Mouse (Mus musculus): ENCODE results near the gene Lhpp.
"Not testable (repeated sequence)": the region's sequence is repeated elsewhere in the genome, so short reads cannot be mapped to it uniquely, and the experiment has no call there.

Lhpp gene

DNA sequence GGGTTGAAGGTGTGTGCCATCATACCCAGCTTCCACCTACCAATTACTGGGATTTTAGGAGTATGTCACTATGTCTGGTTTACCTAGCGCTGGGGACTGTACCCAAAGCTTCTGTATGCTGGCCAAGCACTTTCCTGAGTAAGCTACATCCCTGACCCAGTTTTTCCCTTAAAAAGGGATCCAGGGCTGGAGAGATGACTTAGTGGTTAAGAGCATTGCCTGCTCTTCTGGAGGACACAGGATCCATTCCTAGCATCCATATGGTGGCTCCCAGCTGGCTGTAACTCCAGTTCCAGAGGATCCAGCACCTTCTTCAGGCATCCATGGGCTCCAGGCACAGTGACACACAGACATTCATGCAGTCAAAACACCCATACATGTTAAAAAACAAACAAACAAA is 36.1 kb downstream of the Lhpp start:
- no peak for DNase-seq (ENCODE audit: low spot score)

GRCm38 (mm10) chr7:132654412-132654811 is 44.0 kb downstream of the Lhpp start:
- no peak for DNase-seq (ENCODE audit: low spot score)

DNA sequence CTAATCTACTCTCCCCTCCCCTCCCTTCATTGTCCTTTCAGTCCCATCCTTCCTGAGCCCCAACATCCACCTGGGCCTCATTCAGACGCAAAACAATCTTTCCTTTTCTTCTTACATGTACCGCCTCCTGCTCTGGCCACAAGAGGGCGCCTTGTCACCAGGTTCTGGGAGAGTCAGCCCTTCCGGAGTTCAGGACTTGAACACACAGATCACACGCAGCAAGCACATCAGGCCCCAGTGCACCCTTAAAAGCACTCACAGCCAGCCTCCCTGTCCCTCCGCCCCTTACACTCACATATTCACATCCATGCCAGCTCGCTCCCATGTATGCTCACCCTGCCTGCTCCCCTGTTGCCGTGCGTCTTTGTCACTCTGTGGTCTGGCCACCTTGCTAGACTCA is 45.6 kb downstream of the Lhpp start:
- peak; percentile 91 for DNase-seq (ENCODE audit: low spot score)

DNA sequence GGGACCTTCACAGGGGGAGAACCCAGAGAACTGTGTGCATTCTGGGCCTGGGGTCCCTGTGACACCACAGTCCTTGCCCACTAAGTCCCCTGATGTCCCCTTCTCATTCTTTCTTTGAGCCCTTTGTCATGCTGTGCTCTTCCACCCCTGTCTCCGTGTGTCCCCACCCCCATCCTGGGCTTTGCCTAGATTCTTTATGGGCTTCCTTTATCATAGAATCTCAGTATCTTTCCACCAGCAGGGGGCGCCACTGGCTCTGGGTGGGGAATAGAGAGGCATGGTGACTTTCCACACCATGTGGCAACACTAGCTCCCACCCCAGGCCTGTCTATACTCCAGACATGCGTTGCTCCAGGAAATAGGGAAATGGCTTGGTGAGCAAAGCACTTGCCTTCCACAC is 46.1 kb downstream of the Lhpp start:
- DNase-seq (ENCODE audit: low spot score): peak; percentile 92

DNA sequence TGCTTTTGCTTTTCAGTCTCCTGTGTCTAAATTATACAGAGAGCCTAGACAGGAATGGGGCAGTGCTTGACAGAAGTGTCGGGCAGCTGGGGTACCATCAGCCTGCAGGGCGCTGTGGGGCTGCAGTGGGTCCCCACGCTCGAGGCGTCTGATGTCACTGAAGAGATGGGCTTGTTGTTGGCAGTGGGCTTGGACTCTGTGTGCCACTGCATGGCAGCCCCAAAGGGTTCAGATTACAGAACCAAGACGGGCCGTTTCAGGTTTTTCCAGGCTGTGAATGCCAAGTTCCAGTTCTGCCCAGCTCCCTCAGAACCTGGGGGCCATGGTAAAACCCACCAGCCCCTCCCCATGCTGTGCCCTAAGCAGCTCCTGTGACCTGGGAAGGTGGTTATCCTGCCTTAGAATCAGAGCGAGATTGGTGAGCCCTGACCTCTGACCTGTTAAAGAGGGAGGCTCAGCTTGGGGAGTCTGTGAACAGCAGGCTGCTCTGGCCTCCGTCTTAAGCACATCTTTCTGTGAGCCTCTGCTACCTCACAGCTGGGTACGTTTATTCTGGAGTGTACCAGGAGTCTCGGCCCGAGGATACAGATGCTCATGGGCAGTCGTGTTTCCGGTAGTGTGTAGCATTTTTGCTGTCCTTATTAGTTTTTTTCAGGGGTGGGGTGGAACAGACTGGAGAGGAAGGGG is 47.1 kb downstream of the Lhpp start:
- DNase-seq (ENCODE audit: low spot score): no peak

GRCm38 (mm10) chr7:132658058-132658450 is 47.6 kb downstream of the Lhpp start:
- no peak for DNase-seq (ENCODE audit: low spot score)

- no peak for DNase-seq (ENCODE audit: low spot score)
Measured at GRCm38 (mm10) chr7:132658688-132659087, 48.2 kb downstream of the Lhpp start.

- DNase-seq (ENCODE audit: low spot score): no peak
Measured at GRCm38 (mm10) chr7:132659633-132660032, 49.2 kb downstream of the Lhpp start.

GRCm38 (mm10) chr7:132662831-132663230 is 52.4 kb downstream of the Lhpp start:
- DNase-seq (ENCODE audit: low spot score): not testable (repeated sequence)

- no peak for DNase-seq (ENCODE audit: low spot score)
Measured at GRCm38 (mm10) chr7:132664815-132665214, 54.4 kb downstream of the Lhpp start.

DNA sequence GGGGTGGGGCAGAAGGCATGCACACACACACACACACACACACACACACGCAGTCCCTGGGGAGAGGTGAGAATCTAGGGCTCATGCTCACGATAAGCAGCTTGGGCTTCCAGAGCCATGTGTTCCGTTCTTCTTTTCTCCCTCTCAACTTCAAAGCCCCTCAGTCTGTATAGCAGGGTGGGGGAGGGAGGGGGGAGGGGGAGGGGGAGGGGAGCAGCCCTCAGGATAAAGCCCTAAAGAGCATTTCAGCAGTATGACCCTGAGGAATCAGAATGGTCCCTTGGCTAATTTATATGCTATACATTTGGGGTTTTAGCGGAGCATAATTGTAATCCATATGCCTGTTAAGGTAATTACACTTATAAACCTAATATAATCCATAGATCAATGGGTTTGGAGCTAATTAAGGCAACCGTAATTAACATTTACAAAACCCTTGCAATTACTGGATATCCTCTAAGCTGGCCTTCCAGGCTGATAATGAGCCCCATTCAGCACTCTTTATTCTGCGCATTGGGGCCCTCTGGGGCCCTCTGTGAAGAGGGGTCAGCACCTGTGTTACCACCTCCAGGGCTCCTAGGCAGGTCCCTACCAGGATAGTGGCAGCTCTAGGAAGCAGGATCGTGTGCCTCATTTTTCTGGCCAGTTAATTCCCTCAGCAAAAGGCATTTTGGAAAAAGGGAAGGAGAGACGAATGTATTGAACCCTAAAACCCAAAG is 55.4 kb downstream of the Lhpp start:
- DNase-seq (ENCODE audit: low spot score): no peak

GRCm38 (mm10) chr7:132666516-132666915 is 56.1 kb downstream of the Lhpp start:
- no peak for DNase-seq (ENCODE audit: low spot score)

DNA sequence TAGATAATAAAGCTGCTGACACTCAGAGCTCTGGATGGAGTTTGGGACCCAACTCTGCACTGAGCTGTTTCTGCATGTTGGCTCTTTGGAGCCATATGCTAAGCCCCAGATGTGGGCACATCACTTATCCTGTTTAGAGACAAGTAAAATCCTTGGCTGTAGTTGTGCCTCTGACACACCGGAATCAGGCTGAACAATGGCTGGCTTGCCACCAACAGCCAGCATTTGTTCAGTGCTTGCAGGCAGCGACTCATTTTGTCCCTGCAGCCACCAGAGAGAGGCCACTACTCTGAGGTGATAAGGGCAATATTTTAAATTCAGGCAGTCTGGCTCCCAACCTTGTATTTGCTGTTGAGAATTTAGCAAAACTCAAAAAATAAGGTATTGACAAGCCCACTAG is 58.2 kb downstream of the Lhpp start:
- no peak for DNase-seq (ENCODE audit: low spot score)

- DNase-seq (ENCODE audit: low spot score): no peak
Measured at GRCm38 (mm10) chr7:132669999-132670862, 59.8 kb downstream of the Lhpp start.

- peak; percentile 69 for DNase-seq (ENCODE audit: low spot score)
Measured at GRCm38 (mm10) chr7:132670863-132671165, 60.4 kb downstream of the Lhpp start.

- DNase-seq (ENCODE audit: low spot score): peak; percentile 56
Measured at GRCm38 (mm10) chr7:132672481-132672959, 62.1 kb downstream of the Lhpp start.

DNA sequence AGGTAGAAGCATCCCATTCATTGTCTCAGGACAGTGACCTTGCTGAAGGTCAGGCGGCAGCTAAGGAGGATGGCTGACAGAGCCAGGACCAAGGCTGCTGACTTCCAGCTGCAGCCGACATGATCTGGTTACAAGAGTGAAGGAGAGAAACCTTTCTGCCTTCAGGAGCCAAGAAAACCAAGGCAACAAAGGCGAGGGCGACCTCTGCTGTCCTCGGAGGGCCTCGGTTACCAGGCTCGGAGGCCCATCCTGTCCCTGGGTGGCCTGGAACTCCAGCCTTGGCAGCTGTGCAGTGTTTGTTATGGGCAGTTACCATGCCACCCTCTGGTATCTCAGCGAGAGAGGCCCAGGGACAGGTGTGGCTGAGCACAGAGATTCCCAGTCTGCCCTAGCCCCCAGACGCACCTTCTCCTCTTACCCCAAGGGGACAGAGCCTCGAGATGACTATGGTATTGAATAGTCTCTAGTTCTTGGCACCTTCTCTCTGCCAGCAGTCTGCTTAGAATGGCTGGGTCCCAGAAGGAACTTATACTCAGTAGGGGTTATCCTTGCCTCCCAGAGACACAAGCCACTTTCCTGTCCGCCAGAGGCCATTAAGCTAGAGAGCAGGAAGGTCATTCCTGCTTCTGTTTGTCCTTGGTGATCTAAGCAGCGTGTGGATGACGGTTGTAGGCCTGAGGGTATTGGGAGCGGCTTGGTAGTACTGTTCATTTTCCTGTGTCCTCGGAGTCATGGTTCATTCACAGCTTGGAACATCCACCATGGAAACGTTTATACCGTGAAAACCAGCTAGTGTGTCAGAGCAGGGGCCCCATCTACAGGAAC is 63.7 kb downstream of the Lhpp start:
- DNase-seq (ENCODE audit: low spot score): no peak

DNA sequence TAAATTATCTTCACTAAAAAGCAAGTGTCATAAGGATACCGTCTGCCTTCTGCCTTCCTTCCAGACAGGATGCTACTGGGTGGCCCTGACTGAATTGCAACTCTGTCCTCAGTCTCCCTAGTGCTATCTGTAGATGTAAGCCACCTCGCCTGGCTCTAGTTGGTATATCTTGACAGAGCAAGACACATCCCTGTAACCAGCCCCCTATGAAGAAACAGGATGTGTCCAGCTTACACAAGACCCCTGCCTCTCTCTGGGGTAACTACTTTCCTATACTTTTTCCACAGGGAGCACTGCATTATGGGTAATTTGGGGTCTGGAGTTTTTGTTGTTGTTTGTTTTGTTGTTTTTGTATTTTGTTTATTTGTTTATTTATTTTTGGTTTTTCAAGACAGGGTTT is 65.5 kb downstream of the Lhpp start:
- DNase-seq (ENCODE audit: low spot score): no peak

DNA sequence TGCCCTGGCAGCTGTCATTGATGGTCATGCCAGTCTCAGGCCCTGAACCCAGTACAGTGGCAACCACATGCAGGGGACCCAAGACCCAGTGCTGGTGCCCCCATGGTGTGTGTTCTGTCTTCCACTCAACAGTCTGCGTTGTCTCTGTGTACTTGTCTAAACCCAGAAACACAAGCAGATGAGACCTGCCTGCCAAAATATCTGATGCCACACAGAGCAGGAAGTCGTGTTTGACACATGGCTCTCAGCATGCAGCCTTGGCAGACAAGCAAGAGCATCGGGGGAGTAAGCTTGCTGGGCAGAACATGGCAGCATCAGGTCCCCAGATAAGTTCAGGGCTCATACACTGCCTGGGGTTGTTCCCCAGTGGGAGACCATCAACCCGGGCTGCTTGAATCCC is 68.7 kb downstream of the Lhpp start:
- DNase-seq (ENCODE audit: low spot score): no peak

DNA sequence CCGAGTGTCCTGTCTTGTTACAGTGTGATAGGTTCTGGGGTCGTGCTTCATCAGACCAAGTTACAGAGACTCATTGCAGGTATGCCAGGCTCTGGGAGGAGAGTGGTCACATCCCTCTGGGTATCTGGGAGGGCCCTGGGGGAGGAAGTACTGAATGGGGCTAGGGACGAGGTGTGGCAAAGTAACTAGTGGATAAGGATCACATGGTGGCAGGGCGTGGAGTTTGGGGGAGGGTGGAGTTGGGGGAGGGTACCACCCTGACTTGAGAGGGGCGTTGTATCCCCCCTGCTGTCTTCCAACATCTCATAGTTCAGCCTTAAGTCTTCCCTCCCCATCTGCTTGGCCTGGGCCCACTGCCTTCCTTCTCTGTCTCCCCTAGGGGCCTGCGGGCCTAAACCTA is 69.1 kb downstream of the Lhpp start:
- DNase-seq (ENCODE audit: low spot score): no peak

DNA sequence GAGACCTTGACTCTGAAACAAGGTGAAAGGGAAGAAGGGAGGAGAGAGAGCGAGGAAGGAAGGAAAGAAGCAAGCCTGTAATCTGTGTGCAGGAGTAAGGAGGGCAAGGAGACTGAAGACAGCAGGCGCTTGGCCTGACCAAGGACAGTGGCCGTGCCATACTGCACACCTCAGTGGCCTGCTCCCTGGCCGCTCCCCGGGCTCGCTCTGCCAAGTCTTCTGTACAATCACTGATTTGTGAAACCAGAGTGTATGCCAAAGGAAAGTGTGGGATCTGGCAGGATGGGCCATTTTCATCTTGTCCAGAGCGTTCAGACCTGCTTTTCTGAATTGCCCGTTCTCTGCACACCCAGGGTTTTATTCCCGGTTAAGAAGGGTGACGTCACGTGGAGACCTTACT is 70.9 kb downstream of the Lhpp start:
- DNase-seq (ENCODE audit: low spot score): no peak

GRCm38 (mm10) chr7:132681831-132682230 is 71.4 kb downstream of the Lhpp start:
- no peak for DNase-seq (ENCODE audit: low spot score)

Measured in urinary bladder, postnatal 14 days (tissue).